Mouse (Mus musculus) common myeloid progenitor, adult 5-6 weeks (primary cell): ENCODE measurements around the gene Robo2. TPM values are rescaled to one million over a fixed set of nuclear protein-coding genes. Genes with fewer than 3 reads are reported as not detected.

Source experiments
- ATAC-seq: replicated peaks from 2 replicates; pipeline ENCODE4 v1.8.0; 2016; ENCODE audit warnings: low read depth, mild to moderate bottlenecking, moderate TSS enrichment, inconsistent platforms; ENCODE audit not compliant: poor library complexity, severe bottlenecking
- total RNA-seq: library from RNA; stranded (forward); fragments of 200-1000, 187-1606 nt; gene quantifications from 2 replicates; pipeline ENCODE4 v1.2.3, GENCODE M21; 2017

The Robo2 gene
- total RNA-seq, 1 experiment from 2014 or later, result not detected

DNA sequence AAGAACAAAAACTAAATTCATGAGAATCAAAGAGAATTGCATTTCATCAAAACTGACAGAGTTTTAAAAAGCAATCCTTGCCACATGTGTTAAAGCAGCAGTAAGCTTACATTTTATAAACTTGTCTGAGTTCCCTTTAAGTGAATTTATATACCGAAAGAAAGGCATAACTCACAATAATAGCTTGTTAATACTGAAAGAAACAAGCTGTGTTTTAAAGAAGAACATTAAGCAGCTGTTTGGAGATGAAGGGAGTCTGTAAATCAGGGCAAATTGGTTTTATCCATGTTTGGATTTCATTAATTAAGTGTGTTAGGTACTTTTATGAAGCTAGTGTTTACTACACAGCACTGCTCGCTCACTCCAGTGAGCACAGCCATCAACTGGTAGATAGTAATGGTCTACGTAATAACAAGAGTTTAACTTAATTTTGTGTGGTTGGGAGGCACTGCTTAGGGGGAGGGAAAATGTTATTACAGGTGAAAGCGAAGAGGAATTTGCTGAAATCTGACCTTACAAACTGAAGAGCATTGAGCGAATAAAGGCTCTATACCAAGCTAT lies 447.2 kb downstream of the Robo2 start:
- ATAC-seq, result no peak

DNA sequence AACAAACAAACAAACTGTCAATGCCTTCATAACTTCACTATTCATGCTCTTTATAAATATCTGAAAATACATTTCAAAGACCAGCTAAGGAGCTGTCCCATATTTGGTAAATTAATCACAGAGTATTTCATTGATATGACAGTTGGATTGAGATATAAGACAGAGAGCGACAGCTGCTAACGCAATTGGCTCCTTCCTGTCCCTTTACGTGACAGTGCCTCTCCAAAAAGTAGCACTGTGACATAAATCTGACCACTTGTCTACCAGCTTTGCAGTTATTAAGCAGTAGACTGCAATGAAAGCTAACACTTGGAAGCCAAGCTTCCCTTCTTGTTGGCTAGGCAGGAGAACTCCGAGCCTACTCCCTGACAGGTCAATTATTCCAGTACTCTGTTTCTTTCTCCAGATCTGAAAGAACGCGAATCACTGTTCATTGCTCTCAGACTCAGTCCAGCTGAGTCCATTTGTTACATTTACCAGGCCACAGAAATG lies 452.1 kb downstream of the Robo2 start:
- ATAC-seq, result no peak

DNA sequence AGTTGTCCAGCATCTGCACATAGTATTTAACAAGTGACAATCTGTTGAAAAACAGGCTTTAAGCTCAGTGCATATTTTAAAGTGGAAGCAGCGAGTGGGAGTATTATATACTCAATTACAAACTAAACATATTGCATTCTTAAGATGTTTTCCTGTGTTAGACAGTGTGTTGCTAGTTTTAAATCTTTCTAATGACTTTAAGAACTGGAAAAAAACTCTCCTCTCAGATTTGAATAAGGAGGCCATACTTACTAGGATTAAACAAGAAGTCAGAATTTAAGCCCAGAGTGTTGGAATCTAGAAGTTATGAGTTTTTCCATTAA lies 453.1 kb downstream of the Robo2 start:
- no peak for ATAC-seq

DNA sequence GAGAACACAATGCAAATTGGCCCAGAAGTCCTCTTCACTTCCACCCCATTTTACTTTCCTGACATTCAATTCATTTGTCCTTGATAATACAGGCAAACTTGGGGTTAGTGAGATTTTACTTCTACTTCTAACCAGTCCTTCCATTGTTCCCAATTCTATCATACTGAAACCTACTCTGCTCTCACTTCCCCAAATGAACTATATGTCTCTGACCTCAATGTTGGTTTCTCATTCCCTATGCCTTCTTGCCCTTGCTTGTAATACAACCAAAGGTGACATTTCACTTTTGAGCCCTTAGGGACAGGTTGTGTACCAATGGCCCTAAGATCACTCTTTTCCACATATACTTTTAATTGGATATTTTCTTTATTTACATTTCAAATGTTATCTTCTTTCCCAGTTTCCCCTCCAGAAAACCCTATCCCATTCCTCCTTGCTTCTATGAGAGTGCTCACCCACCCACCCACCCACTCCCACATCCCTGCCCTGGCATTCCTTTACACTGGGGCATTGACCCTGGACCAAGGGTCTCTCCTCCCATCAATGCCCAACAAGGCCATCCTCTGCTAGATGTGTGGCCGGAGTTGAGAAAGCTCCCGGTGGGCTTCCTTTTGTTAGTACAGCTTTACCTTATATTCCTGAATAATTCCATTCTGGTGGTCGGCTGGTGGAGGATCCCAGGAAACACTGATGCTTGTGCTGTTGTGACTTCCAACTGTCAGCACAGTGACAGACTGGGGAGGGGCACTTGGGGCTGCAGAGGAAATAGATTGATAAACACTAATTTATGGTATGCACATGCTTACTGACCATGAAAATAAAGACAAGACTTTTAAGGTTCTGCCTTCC lies 453.7 kb downstream of the Robo2 start:
- peak; percentile 68 for ATAC-seq

DNA sequence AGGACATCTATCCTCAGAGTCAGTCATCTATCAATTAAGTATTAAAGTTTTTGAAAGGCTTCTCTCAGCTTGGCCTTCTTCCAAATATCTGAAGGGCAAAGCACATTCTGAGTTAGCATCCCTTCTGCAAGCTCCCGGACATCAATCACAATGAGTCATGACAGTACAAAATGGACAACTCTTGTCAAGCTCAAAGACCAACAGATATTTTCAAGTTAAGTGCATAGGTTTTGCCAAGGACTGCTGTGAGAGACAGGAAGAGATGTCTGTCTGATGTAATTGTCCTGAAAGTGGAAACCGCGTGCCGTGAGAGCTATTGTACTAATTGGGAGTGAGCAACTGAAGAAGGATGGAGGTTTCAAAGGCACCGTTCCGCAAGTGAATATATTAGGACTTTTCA lies 465.5 kb downstream of the Robo2 start:
- no peak for ATAC-seq

DNA sequence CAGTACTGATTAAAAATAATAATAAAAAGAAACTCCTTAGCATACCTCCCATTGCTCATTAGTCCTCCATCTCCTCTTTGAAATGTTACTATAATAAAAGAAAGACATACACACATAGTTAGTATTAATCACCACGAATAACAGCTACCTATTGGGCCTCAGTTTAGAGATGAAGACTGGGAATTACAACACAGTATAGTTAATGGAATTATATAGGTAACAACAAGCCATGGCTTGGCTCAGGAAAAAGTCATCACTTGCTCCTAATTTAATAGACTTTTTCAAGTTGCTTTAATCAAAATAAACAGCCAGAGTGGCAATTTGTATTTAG lies 471.4 kb downstream of the Robo2 start:
- ATAC-seq, result no peak

DNA sequence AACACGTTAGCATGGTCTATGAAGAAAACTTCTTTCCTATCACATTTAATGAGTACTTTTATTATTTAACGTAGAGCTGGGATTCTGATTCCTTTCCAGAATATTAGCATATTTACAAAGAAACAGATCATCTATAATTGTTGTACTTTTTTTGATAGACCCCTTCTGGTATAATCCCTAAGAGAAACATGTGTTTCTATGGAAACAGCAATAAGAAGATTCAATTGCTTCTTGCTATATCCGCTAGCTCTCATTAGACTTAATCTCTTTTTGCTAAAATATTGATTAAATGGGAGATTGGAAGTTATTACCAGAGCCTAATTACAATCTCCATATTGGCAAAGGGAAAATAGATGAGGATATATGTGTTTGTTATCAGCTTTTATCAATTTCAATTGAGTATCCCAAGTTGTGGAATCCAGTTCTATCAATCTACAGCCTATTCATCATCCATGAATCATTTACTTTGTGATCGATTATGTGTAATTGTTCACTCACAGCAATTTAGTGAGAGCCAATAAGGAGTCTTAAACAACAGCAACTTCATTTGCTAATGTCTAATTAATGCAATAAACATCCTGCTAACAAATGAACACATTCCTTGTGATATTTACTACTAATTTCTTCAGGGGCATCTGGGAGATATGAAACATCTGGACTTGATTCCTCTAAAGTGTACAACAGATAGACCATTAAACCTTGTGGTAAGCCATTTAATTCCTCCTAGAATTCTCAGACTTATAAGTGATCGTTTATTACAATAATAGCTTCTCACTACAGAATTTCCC lies 472.0 kb downstream of the Robo2 start:
- ATAC-seq, result no peak

DNA sequence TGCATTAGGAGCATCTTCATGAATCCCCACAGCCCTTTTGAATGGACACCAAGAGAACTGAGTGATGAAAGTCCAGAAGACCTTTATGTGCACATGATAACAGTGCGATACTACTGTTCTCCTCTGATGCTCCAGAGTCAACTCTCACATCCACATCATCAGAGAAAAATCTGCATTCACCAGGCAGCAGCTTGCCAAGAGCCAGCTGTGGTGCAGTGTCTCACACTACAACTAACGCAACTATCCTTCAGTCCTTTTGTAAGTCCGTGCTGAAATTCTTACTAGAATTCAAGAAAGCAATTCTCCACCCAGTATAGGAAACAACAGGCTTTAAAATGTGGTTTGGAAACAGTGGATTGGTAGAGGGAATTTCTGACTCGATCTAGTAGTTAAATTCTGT lies 481.3 kb downstream of the Robo2 start:
- ATAC-seq, result no peak

DNA sequence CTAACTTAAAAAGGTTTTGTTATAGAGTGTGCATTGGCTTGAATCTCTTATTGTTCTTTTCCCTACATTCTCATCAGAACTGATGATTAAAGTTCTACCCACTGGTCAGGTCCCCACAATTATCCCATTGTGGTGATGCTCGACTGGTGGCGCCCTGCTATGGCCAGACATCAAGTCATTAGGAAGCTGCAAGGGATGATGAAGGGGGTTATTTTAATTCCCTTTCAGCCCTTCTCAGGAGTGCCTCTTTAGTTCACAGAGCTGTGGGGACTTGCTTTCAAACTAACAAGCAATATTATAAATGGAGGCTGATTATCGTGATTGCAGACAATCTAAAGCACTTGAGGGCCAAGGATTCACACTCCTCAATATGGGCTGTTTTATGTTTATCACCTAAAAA lies 484.1 kb downstream of the Robo2 start:
- ATAC-seq, result no peak

DNA sequence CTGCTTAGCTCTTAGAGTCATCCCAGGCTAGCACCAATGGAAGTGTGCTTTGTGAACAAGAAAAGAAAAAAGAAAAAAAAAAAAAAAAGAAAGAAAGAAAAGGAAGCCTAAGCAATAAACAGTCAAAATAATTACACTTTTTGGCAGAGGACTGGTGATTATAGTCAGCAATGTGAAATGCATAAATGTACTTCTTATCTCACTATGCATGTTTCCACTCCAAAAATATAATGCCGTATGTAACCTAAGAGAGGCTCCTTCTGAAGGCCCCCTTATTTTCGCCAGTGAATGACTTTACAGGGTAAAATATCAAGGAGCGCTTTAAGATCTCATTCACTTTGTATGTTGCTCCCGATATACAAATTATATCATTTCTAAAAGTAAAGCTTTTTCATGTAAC lies 496.2 kb downstream of the Robo2 start:
- ATAC-seq, result no peak

DNA sequence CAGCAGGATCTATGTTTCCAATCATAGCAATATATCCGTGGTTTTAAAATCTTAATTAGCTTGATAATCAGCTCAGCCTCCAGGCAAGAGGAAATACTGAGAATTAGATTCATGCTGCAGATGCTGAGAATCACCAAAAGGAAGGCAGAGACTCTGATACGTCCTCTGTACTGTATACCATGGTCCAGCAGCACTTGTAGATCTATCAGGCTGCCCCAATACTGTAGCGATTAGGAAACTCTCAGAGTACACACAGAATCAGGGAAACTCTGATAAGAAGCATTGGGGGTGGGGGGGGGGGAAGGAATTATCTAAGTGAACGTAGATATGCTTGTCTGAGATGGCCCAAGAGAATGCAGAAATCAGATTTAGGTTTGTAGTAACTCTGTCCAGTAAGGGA lies 496.7 kb downstream of the Robo2 start:
- no peak for ATAC-seq

DNA sequence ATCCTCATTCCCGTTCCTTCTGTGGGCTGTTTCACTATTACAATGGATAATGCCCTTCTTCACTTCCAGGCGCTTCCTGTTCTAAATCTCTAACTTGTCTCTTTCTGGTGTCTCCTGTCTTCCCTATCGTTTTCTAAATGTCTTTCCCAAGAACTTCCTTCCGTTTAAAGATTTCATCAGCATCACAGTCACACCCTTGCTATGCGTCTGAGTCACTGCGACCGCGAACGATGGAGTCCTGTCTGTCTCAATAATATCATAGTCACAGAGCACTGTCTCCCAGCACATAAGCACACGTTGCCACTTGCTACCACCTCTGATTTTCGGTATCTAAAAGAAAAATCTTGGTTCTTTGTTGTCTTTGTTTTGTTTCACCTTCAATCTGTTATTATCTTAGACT lies 503.1 kb downstream of the Robo2 start:
- ATAC-seq, result no peak

DNA sequence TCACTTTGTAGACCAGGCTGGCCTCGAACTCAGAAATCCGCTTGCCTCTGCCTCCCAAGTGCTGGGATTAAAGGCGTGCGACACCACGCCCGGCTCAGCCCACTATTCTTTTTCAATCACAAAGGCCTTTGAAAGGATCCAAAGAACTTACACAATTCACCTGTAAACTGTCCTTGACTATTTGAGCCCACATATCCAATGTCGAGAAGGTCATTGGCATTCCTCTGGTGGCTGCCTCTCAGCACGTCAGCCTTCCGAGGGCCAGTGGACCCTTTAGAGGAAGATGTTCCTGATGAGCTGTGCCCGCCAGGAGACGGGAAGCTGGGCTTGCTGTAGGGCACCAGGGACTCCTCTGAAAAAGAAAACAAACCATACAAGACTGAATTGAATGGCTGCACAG lies 514.8 kb downstream of the Robo2 start:
- no peak for ATAC-seq

DNA sequence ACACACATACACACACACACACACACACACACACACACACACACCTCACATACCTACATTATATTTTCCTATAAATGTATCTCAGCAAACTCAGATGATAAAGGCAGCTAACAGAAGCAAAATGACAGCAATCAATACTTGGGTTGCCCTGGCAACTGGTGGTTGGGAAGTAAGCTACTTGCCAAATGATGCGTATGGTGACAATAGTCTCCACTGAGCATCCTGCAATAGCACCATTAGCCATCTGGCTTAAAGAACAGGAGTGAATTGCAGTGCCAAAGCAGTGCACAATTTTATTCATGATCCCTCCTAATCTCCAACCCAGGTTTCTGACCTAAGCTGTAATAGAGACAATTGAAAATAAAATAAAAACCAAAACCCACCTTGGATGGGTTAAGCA lies 529.7 kb downstream of the Robo2 start:
- no peak for ATAC-seq

DNA sequence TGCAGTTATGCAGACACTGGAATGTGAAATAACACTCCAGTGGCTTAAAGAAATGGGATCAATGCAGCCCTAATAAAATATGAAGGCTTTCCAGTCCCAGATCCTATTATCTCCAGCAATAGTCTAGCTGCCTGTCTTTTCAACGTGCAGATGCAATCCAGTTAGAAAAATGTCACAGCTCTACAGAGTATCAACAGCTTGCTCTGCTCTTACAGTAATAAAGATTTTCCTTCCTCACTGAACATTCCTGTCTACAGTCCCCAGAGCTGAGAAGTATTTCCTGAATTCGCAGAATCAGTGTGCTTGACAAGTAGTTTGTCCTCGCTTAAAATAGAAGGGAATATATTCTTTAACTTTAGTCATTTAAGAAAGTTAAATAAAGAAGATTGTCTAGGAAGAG lies 533.7 kb downstream of the Robo2 start:
- no peak for ATAC-seq

DNA sequence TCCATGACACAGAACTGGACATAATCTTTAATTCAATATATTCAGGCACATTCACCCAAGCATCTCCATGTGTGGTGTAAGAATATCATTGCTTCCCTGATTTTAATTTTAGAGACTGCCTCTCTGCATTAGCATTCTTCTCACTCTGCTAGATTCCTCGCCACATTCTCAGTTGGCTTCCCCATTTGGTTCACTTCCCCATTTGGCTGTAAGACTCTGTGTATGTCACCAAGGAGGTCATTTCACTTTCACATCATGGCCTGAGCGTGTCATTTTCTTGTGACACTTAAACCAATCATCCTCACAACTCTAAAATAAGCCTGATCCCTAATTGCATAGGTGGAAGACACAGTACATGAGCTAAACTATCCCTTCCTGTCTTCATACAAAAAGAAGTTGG lies 536.6 kb downstream of the Robo2 start:
- peak; percentile 98 for ATAC-seq

DNA sequence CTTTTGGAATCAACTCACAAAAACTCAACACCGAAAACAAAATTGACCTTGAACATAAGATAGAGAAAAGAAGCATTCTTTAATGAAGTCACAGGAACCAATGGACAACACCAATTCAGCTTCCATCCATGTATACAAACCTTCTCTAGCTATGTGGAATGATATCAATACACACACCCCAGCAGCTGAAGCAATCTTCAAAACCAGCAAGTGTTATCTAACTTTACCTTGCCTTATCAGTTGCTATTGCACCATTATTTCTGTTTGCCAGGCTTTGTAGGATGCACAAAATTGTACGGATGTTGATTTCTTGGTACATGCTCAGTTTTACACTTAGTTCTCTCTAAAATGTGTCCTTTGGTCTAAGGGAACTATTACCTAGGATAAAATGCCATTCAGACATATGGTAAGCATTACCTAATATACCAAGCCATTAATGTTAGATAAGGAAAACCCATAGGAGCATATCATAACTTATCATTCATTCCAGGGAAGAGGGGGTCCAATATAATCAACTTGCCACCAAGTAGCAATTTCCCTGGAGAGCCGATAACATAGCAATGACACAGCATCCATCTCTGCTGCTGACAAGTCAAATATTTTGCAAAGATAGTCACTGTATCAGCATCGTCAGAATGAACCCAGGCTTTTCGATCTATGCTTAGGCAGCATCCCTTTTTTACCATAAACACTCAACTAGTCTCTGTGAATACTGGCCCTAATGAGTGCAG lies 537.6 kb downstream of the Robo2 start:
- no peak for ATAC-seq

DNA sequence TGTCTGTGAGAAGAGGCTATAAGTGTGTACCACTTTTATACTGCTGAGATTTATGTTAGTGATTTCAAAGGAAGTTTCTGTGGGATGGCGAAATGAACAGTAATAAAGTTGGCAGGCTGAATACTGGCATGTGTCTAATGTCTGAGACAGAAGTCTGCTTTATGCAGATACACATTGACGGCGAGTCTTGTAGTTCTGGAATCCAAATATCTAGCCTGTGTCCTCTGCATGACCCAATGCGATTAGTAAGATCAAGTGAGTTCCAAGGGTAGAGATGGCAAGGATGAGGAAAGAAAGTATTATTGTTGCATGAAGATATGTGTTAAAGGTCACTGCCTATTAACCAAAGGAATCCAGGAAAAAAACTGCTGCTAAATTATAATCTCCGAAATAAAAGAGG lies 541.3 kb downstream of the Robo2 start:
- ATAC-seq, result no peak

DNA sequence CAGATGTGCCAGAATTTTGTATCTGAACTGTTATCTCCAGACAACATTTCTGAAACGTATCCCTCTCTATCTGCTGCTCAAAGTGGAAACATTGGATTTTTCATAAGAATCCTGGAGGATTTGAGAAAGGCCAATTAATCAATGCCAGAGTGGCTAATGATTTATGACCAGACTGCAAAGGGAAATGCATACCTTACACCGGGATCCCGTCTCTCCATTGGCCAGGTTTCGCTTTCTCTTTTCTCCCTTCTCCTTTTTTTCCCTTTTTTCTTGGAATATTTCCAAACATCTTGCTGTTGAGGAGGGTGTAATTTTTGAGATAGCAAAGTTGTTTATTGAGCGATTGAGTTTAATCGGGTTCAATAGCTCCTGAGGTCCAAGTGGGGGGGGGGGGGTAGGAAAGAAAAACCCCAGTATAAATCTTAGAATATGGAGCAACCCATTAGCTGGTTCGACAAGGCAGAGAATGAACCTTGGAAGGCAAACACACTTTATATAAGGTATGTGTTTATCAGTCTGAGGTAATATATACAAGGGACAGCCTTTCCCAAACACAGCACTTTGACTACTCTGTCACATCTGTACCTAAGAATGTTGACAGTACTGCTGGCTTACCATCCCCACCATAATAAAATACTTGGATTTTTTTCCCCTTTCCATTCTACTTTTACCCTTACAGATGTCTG lies 542.0 kb downstream of the Robo2 start:
- ATAC-seq, result no peak

DNA sequence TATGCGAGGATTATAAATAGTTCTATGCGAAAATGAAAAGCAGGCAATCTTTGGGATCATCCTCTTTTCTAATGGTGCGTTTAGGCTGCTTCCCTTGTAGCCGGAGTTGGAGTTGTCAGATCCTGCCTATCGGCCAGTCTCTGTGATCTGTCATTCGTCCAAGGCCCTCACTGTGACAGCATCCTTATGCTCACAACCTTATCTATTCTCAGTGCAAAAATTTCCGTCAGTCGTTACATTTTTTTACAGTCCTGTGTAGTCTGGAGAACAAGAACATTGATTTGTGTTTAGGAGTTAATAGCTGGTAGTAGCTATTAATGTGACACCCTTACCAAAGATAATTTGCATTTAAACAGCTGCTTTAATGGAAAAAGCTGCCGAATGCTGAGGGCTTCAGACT lies 547.0 kb downstream of the Robo2 start:
- ATAC-seq, result no peak
